Comparison of ENCODE assay signal across 1 mouse cellular context in genomic region chr19:6276426-6277421, GRCm38 (mm10).
TF ChIP-seq lines count a peak whose summit lies in the region.

TSS of gene Ehd1 (plus strand) at chr19:6276725.

TF ChIP-seq in CH12.LX, 34 proteins besides CTCF, POLR2A, EP300 and RAD21 (continued from another document):
- TF ChIP-seq ETS1 (conservative IDR thresholded peaks at IDR 0.05; ENCODE audit: low read depth, low read length): no peak; the same call in 1 of the 2 replicates
- peak; percentile 83 for TF ChIP-seq MAZ (IDR thresholded peaks at IDR 0.05; ENCODE audit: low read depth, low read length)
- TF ChIP-seq UBTF (IDR thresholded peaks at IDR 0.05; ENCODE audit: low read depth, low read length): peak; percentile 80
- peak; percentile 88 for TF ChIP-seq TCF12 (IDR thresholded peaks at IDR 0.05; ENCODE audit: low read depth, low read length)
- TF ChIP-seq USF2 (conservative IDR thresholded peaks at IDR 0.05; ENCODE audit: low read depth, low read length): no peak; the same call in 1 of the 2 replicates
- TF ChIP-seq SMC3 (IDR thresholded peaks at IDR 0.05; ENCODE audit: low read depth, low read length): peak; percentile 67
- peak; percentile 78 for TF ChIP-seq MEF2A (IDR thresholded peaks at IDR 0.05; ENCODE audit: borderline replicate concordance, low read depth, low read length)
- TF ChIP-seq ZNF384 (IDR thresholded peaks at IDR 0.05; ENCODE audit: low read depth, low read length): no peak
- TF ChIP-seq MAX (IDR thresholded peaks at IDR 0.05; ENCODE audit: low read length): peak; percentile 95
- no peak for TF ChIP-seq JUND (conservative IDR thresholded peaks at IDR 0.05; ENCODE audit: low read depth, low read length)
- TF ChIP-seq POLR2AphosphoS2 (IDR thresholded peaks at IDR 0.05; ENCODE audit: low read depth, low read length): peak; percentile 11; the same call in 1 of the 2 replicates
- TF ChIP-seq USF1 (IDR thresholded peaks at IDR 0.05; ENCODE audit: low read depth, low read length): no peak
- no peak for TF ChIP-seq E2F4 (IDR thresholded peaks at IDR 0.05; ENCODE audit: insufficient replicate concordance, low read depth, low read length)
- no peak for TF ChIP-seq PAX5 (IDR thresholded peaks at IDR 0.05; ENCODE audit: low read length)
- TF ChIP-seq HCFC1 (IDR thresholded peaks at IDR 0.05; ENCODE audit: low read depth, low read length): peak; percentile 60
- peak; percentile 12; the same call in 1 of the 2 replicates for TF ChIP-seq TBP (conservative IDR thresholded peaks at IDR 0.05; ENCODE audit: low read depth, low read length)
- TF ChIP-seq ZKSCAN1 (IDR thresholded peaks at IDR 0.05; ENCODE audit: borderline replicate concordance, low read depth, low read length): no peak
- TF ChIP-seq GABPA (IDR thresholded peaks at IDR 0.05; ENCODE audit: insufficient replicate concordance, low read depth, low read length): no peak
- TF ChIP-seq NELFE (IDR thresholded peaks at IDR 0.05; ENCODE audit: low read depth, low read length): peak; percentile 79
- no peak for TF ChIP-seq MAFK (IDR thresholded peaks at IDR 0.05; ENCODE audit: insufficient replicate concordance, low read length)
- TF ChIP-seq ZMIZ1 (IDR thresholded peaks at IDR 0.05; ENCODE audit: low read depth, low read length): peak; percentile 86
- TF ChIP-seq IRF4 (IDR thresholded peaks at IDR 0.05; ENCODE audit: low read depth, low read length): peak; percentile 72
